Mouse (Mus musculus) forebrain, embryonic 12.5 days (tissue): ENCODE data around the gene Insr. TPM values are rescaled to one million over a fixed set of nuclear protein-coding genes. Genes with fewer than 3 reads are reported as not detected.

Experiments used
- microRNA-seq: library from miRNA; unstranded; fragments of <30 nt; microRNA quantifications from one replicate; pipeline ENCODE4, GENCODE M21; 2017
- polyA plus RNA-seq: library from polyadenylated mRNA; unstranded; fragments of >200 nt; fragmentation: Nextera tagmentation; extraction: Ambion mirVana; gene quantifications from 2 replicates; pipeline ENCODE4 v1.2.1, GENCODE M21; 2016

The Insr gene
- polyA plus RNA-seq, 1 experiment from 2014 or later, result 43.7 TPM

Small RNAs within 50 kb of the gene (microRNA-seq; reads per million reads assigned to microRNA genes)
- not detected for gene Gm25775

Other genes starting within 250 kb of the Insr start
- gene A430078G23Rik, start 73.8 kb upstream of the Insr start, polyA plus RNA-seq, result 0.06 TPM in 1 of 2 replicates, not detected in the other
- 13.4 and 14.2 TPM in 2 replicates for gene Arhgef18, start 113.4 kb upstream of the Insr start, polyA plus RNA-seq
- 3.7 and 4.4 TPM in 2 replicates for gene Pex11g, start 188.1 kb upstream of the Insr start, polyA plus RNA-seq
- gene Tex45, start 191.2 kb upstream of the Insr start, polyA plus RNA-seq, result not detected in 2 replicates
- gene Zfp358, start 213.5 kb upstream of the Insr start, polyA plus RNA-seq, result 69.3 and 78.4 TPM in 2 replicates
- gene Mcoln1, start 220.8 kb upstream of the Insr start, polyA plus RNA-seq, result 68.5 and 72.4 TPM in 2 replicates
- 22.7 and 24.2 TPM in 2 replicates for gene Pnpla6, start 235.8 kb upstream of the Insr start, polyA plus RNA-seq